In the genomic region with DNA sequence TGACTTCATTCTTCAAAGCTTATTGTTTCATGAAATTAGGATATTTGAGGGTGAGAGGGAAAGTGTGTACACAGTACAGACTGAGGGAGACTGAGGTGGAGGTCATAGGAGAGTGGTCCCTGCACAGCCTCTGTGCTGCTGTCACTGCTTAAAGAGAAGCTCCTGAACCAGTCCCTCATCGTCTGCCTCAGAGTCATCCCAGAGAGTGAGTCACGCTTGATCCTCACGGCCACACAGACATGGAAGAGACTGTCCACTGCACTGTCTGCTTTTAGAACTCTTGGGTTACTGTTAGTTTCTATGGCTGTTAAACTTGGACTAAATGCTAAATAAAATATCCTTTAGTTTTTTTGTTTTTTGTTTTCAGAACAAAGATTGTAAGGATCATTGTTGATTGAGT, we compare ENCODE assay signal across 21 mouse cellular contexts. TPM values are rescaled to one million over a fixed set of nuclear protein-coding genes. Genes with fewer than 3 reads are reported as not detected.
DNase-seq lines count a peak whose midpoint lies in the region; ATAC-seq and TF ChIP-seq lines count a peak whose summit lies in the region.
"Had no signal": no experiment of that assay in that cellular context is flagged by ENCODE, and none has a peak within 500 bp of the region (broad histone marks: within the 10 kb centered on the region; RNA-seq: fewer than 3 reads in every experiment).

No protein-coding gene starts in this region.

- ATAC-seq in liver, embryonic 13.5 days (ENCODE audit: low read depth), result no peak
- no peak for ATAC-seq in liver, postnatal 0 days
- ATAC-seq: forebrain, embryonic 14.5 days; hindbrain, postnatal 0 days had no signal

- no peak overlapping the region for H3K4me2 ChIP-seq in liver, embryonic 13.5 days
- no peak overlapping the region for H3K4me2 ChIP-seq in liver, postnatal 0 days (ENCODE audit: low read depth, low read length)
- H3K4me2 ChIP-seq: heart, embryonic 13.5 days had no signal

- peak; percentile 68 to 85 for DNase-seq in adrenal gland, adult (ENCODE audit: inconsistent age in 2 of 2, low spot score in 1 of 2)
- no peak for DNase-seq in adrenal gland, adult 18-20 months (ENCODE audit: low spot score in 2 of 2)
- no peak for DNase-seq in liver, embryonic 13.5 days
- no peak for DNase-seq in liver, postnatal 0 days
- peak; percentile 49 for DNase-seq in adrenal gland, adult 8-10 months
- DNase-seq in adrenal gland, postnatal 36 days, result peak; percentile 61 to 67
- no peak for DNase-seq in urinary bladder, adult 18-20 months (ENCODE audit: low spot score in 2 of 2)
- no peak for DNase-seq in MN1 (ENCODE audit: low spot score)
- DNase-seq: cerebellum, adult 11-12 months; cerebellum, adult 9-10 months; cerebellum, postnatal 36 days; gastrocnemius, adult 2 months; gastrocnemius, postnatal 25 days; heart, postnatal 36 days; kidney, adult 11 months had no signal

- H3K27ac ChIP-seq in liver, embryonic 13.5 days, result no peak overlapping the region
- no peak overlapping the region for H3K27ac ChIP-seq in liver, postnatal 0 days (ENCODE audit: low read depth)
- H3K27ac ChIP-seq: forebrain, embryonic 10.5 days; gastrocnemius, adult 2 months; heart, embryonic 13.5 days; hindbrain, postnatal 0 days had no signal

- no peaks in the 10 kb centered on the region for H3K36me3 ChIP-seq in liver, embryonic 13.5 days
- no peaks in the 10 kb centered on the region for H3K36me3 ChIP-seq in liver, postnatal 0 days (replicated peaks; ENCODE audit: insufficient read depth, low read length)
- H3K36me3 ChIP-seq: heart, embryonic 13.5 days had no signal

- 74% methylated on average over 3 of the region's 3 CpGs for WGBS in liver, embryonic 13.5 days (ENCODE audit: insufficient replicate concordance)
- WGBS in liver, postnatal 0 days (ENCODE audit: insufficient replicate concordance), result 70% methylated on average over 3 of the region's 3 CpGs

- no peak for TF ChIP-seq EP300 in liver, postnatal 0 days (IDR thresholded peaks at IDR 0.05; ENCODE audit: low read depth)

- H3K9me3 ChIP-seq in liver, embryonic 13.5 days (replicated peaks), result no peaks in the 10 kb centered on the region
- H3K9me3 ChIP-seq in liver, postnatal 0 days (ENCODE audit: low read length), result no peaks in the 10 kb centered on the region
- H3K9me3 ChIP-seq: forebrain, embryonic 10.5 days; heart, embryonic 13.5 days had no signal

- no peak for TF ChIP-seq CTCF in liver, postnatal 0 days (IDR thresholded peaks at IDR 0.05; ENCODE audit: low read depth)

- no peaks in the 10 kb centered on the region for H3K27me3 ChIP-seq in liver, embryonic 13.5 days
- no peaks in the 10 kb centered on the region for H3K27me3 ChIP-seq in liver, postnatal 0 days (ENCODE audit: insufficient read depth, low read length)
- H3K27me3 ChIP-seq: CH12.LX; heart, embryonic 13.5 days had no signal

- H3K4me1 ChIP-seq in liver, embryonic 13.5 days (replicated peaks), result peaks cover 60% of the 10 kb centered on the region
- peaks cover 37% of the 10 kb centered on the region for H3K4me1 ChIP-seq in liver, postnatal 0 days (ENCODE audit: insufficient read depth)

- 0 out of 2 replicates have a peak overlapping the region, but pooled peaks have one; percentile 22 for H3K9ac ChIP-seq in liver, embryonic 13.5 days
- no peak overlapping the region for H3K9ac ChIP-seq in liver, postnatal 0 days (replicated peaks)
- H3K9ac ChIP-seq: heart, embryonic 13.5 days had no signal

- H3K4me3 ChIP-seq in liver, embryonic 13.5 days (replicated peaks), result no peak overlapping the region
- no peak overlapping the region for H3K4me3 ChIP-seq in liver, postnatal 0 days (ENCODE audit: low read depth, low read length)
- H3K4me3 ChIP-seq: erythroblast, embryonic 14.5 days; forebrain, embryonic 10.5 days; gastrocnemius, adult 2 months; heart, embryonic 13.5 days had no signal

RNA-seq across cellular contexts. Expression of a gene that starts 3.2 kb away (rescaled TPM):
- total RNA-seq in adrenal gland, adult 18-20 months (2021), result 10 to 100 TPM; 20.0 to 41.5 TPM
- polyA plus RNA-seq in liver, embryonic 13.5 days (2015; fragmentation: Nextera tagmentation; extraction: Ambion mirVana), result 3.4 and 5.5 TPM in 2 replicates
- 4.6 and 5.1 TPM in 2 replicates for polyA plus RNA-seq in liver, postnatal 0 days (2015; fragmentation: Nextera tagmentation; extraction: Ambion mirVana)
- total RNA-seq in adrenal gland, adult 8-10 months (2022), result 10 to 100 TPM; 31.7 to 41.4 (median 35.1) TPM
- total RNA-seq in adrenal gland, postnatal 36 days (2021), result 10 to 100 TPM; 31.6 to 33.6 TPM

Comparison
In these comparisons a context has a peak if more than half of its experiments do, and no peak if none do; other contexts are left out.
1. DNase-seq: peak in adrenal gland, adult (2 of 2), adrenal gland, adult 8-10 months (single experiment) and adrenal gland, postnatal 36 days (2 of 2); none in adrenal gland, adult 18-20 months (0 of 2), liver, embryonic 13.5 days (single experiment), liver, postnatal 0 days (single experiment), urinary bladder, adult 18-20 months (0 of 2) and MN1 (single experiment).